Mouse (Mus musculus) cortical plate, adult 2 months (tissue): ENCODE results near the gene Scand1.

Experiments used
- CTCF ChIP-seq: fragments of 200-500 bp; IDR thresholded peaks from 2 replicates; pipeline ENCODE4 v1.5.1; 2011; ENCODE audit warnings: mild to moderate bottlenecking, control low read depth, low read length; ENCODE audit not compliant: insufficient read depth; ENCODE audit errors: extremely low read depth
- POLR2A ChIP-seq: fragments of 200-500 bp; IDR thresholded peaks from 2 replicates; pipeline ENCODE4 v1.6.1; 2011; ENCODE audit warnings: mild to moderate bottlenecking, low read length, control low read depth; ENCODE audit not compliant: insufficient read depth; ENCODE audit errors: extremely low read depth

DNA sequence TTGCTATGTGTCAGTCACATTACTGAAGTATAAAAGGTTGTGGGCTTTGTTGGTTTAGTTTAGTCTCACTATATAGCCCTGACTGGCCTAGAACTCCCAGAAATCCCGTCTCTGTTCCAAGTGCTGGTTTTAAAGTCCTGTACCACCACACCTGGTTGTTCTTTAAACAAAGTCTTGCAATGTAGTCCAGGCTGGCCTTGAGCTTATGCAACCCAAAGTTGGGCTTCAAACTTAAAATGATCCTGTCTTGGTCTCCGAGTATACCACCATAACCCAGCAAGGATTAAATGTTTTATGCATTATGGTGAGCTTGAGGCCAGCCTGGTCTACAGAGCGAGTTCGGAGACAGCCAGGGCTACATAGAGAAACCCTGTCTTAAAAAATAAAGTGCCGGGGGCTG is 2.6 kb downstream of the Scand1 start:
- TF ChIP-seq POLR2A (no peak), CTCF (no peak)
